Mouse (Mus musculus) gastrocnemius, postnatal 25 days (tissue): ENCODE data around the gene Tecpr2. TPM values are rescaled to one million over a fixed set of nuclear protein-coding genes. Genes with fewer than 3 reads are reported as not detected.
"Not testable (repeated sequence)": the region's sequence is repeated elsewhere in the genome, so short reads cannot be mapped to it uniquely, and the experiment has no call there.

ENCODE experiments used
- DNase-seq: peaks from one replicate; pipeline ENCODE4 v3.0.0; 2022
- long read RNA-seq, 2 experiments: library from polyadenylated mRNA; stranded (forward); transcript quantifications; one replicate each; pipeline ENCODE4 v2.0.0; 2021
- total RNA-seq, 2 experiments: library from RNA; stranded (reverse); gene quantifications; 1 replicate in 1 of 2; 2 replicates in 1 of 2; pipeline ENCODE4 v1.2.3; 2021

Tecpr2 gene
- total RNA-seq, result 1 to 10 TPM; 1.9 to 3.1 TPM
- long read RNA-seq, experiment 1, partial matches to known transcripts, result 0 of 21 reads
- long read RNA-seq, experiment 1, other reads (novel, unspliced or antisense), result 21 of 21 reads
- long read RNA-seq, experiment 2, partial matches to known transcripts, result 0 of 12 reads
- long read RNA-seq, experiment 2, other reads (novel, unspliced or antisense), result 12 of 12 reads

GRCm38 (mm10) chr12:110889036-110890020, at the start of gene Tecpr2, which contains the start of gene Cinp:
TSS of gene Tecpr2 (plus strand) at chr12:110889264.
TSS of gene Cinp (minus strand) at chr12:110889145.
- DNase-seq, result peak; percentile 96

DNA sequence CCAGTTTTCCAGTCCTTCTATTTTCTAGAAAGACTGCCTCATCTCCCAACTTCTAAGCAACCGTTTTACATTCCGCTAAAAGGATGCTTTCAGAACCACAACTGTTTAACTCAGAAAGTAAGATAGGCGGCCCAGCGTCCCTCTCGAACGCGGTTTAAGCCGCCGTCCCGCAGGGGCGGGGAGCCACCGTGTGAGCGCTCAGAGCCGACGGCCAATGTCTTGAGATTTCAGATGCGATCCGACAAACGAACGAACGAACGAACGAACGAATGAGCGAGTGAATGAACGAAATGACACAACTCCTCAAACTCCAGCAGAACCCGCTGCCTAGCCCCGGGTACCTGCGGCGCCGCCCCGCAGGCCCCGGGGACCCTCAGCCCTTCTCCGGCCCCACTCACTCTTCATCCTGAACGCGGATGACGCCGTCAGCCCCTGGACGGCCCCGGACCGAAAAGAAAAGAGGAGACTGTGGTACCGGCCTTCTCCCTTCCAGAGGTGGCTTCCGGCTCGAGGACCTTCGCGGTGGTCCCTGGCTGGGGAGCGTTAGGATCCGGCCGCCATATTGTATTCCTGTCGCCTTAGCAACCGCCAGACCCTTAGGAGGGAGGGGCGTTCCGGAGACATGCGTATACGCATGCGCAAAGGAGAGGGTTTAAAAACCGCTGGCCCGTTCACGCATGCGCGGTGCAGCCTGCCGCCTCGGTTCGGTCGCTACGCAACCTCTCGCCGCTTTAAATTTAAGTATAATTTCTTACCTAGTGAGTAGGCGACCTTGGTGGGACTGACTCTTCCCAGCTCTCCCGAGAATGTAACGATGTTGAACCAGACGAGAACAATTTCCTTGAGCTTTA, 48.5 kb upstream of the Tecpr2 start, which contains the start of gene Mok:
Mok (minus strand) TSS at position 592 of the 851 bp plus-strand sequence.
- DNase-seq, result peak; percentile 90

DNA sequence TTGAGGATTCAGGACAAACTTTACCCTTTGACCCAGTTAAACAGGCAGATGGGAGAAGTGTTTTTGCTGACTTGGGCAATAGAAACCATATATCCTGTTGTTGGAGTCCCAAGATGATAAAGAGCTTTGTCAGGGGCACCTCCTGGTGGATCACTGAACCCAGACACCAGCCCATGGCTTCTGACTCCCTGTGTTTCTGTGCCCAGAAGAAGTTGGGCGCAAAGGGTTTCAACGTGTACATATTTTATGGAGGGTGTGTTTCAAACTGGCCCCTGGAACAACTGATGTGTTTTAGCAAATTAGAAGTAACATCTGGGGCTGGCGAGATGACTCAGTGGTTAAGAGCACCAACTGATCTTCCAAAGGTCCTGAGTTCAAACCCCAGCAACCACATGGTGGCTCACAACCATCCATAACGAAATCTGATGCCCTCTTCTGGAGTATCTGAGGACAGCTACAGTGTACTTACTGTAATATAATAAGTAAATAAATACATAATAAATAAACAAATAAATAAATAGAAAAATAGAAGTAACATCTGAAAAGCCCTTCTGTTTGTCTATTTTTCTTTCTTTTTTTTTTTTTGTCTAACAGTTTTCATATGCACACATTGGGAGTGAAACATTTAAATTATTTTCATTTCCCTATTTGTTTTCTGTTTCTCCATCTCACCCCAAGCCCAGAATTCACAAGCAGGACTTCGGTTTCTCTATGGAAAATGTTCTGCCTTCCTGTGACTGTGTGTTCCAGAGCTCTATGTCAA, 47.2 kb upstream of the Tecpr2 start:
- DNase-seq, result no peak

DNA sequence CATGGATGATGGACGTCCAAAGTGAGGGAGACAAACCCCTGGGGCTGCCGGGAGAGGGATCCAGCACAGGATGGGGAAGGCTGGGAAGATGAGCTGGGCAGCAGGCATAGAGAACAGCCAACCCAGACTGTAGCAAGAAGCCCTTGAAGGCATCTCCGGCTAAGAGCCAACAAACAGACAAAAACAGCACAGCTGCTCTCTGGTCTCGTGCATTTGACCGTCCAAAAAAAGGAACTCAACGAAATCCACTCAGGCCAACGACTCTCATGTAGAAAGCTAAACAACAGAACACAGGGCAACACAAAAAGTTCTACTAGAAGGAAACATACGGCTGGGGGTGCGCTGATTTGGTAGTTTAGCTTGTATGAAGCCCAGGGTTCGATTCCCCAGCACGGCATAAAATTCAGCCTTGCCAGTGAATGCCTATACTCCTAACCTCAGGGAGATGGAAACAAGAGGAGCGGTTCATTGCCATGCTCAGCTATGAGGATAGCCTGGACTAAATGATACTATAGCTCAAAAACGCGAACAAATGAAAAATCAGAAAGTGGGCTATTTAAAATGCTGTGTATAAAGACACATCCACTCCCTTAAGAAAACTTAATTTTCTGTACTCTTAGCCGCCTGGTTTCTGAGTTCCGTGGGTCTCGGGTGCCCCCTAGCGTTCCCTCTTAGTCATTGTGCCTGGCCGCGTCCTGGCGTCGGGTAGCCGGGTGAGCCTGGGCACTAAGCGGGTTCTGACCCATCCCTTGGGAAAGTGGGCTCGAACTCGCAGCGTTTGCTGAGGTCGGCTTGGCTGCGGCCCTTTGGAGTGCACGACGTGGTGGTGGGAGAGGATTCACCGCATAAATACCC, 45.6 kb upstream of the Tecpr2 start:
- DNase-seq, result peak; percentile 73

- DNase-seq, result no peak
Observed at GRCm38 (mm10) chr12:110844227-110845130, 44.6 kb upstream of the Tecpr2 start.

DNA sequence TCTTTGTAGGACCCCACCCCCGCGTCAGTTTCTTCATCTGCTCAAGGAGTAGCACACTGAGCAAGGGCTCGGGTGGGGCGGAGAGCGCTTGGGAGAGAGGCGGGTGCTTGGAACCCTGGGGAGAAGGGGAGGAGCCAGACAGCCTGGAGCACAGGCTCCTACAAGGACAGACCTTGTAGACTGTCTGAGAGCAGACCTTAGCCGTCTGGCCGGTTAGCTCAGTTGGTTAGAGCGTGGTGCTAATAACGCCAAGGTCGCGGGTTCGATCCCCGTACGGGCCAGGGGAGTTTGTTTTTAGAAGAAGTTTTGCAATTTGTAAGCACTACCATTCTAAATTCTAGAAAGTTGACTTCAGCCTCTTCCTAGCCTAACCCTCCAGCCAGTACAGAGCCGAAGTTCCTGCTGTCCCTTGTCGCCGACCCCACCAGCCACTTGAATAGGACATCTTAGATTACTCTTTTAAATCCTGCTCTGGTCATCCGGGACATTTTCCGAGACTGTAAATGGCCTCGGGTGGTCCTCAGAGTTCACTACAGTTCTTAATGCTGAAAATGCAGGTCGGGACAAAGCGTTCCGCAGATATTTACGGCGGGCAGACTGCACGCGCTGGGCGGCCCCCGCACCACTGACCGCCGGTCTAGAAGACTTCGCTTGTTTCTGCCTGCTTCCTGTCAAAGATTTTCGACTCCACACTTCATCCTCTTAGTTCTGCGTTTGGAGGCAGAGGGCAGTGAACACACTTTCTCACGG, 43.8 kb upstream of the Tecpr2 start:
- peak; percentile 90 for DNase-seq

DNA sequence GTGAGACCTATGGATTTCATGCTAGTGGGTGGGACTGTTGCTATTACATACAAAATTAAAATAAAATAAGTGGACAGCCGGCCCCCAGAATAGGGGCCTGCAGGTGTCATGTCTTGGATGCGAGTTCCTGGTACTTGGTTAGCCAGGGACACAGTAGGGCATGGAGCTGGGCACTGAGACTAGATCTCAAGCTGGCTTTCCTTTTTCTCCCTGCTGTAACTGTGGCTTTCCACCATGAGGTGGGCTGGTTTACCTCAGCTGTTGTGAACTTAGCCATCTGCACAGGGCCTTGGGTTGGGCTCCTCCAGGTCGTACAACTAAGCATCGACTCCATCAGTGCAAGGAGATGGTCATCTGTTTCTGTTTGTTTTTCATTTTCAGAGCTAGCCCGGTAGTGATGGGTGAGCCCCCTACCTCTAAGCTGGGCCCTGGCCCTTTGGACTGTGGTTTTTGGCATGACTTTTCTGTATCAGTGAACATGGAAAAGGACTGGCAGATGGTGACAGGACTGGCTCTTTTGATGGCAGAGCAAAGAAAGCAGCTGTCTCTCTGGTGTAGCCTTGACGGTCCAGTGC, 42.8 kb upstream of the Tecpr2 start:
- DNase-seq, result no peak

- DNase-seq, result peak; percentile 82
Observed at GRCm38 (mm10) chr12:110850010-110850928, 38.8 kb upstream of the Tecpr2 start, which contains the start of gene Zfp839. TSS of gene Zfp839 (plus strand) at chr12:110850253.

GRCm38 (mm10) chr12:110850929-110851256, 38.2 kb upstream of the Tecpr2 start:
- no peak for DNase-seq

- no peak for DNase-seq
Observed at GRCm38 (mm10) chr12:110851414-110851813, 37.6 kb upstream of the Tecpr2 start.

DNA sequence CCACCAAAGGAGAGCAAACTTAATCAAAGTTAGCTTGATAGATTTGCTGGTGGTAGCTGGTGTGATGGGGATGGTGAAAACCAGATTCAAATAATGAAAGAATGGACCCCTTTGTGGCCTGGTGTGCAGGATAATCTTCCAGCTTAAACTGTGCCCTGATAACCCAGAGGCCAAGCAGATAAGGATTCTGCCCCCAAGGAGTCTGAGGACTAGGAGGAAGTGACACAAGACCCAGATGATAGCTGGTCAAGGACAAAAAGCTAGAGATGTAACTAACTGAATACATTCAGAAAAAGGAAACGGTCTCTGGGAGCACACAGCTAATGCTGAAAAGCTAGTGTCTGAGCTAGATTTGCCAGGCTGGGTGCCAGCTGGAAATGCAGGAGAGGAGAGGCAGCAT, 37.1 kb upstream of the Tecpr2 start:
- DNase-seq, result no peak

GRCm38 (mm10) chr12:110854786-110855737, 34.0 kb upstream of the Tecpr2 start:
- no peak for DNase-seq

GRCm38 (mm10) chr12:110857196-110857595, 31.9 kb upstream of the Tecpr2 start:
- no peak for DNase-seq

- not testable (repeated sequence) for DNase-seq
Observed at GRCm38 (mm10) chr12:110858681-110859080, 30.4 kb upstream of the Tecpr2 start.

GRCm38 (mm10) chr12:110860293-110860692, 28.8 kb upstream of the Tecpr2 start:
- DNase-seq, result no peak

DNA sequence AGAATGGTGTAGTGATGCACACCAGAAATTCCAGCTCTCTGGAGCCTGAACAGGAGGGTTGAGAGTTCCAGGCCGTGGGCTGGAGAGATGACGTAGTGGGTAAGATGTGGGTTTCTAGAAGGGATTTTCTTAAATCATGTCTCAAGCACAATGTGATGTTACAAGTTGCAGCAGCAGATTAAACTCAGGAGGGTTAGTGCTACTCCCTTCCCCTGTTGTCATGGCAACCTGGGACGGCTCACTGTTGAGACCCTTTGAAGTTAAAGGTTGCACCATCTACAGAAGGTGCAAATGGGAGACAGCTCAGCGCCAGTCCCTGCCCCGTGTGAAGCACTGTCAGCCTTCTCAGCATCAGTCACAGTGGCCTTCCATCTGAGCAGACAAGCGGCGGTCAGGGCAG, 27.8 kb upstream of the Tecpr2 start:
- no peak for DNase-seq
